Mouse (Mus musculus) C2C12 (cell line): ENCODE results near the gene Gnai2.

Source experiments
- CEBPB ChIP-seq: IDR thresholded peaks from one replicate; pipeline ENCODE4 v1.6.1; 2011; ENCODE audit warnings: low read depth, mild to moderate bottlenecking, control low read depth, moderate library complexity
- CTCF ChIP-seq: IDR thresholded peaks from one replicate; pipeline ENCODE4 v1.5.1; 2011; ENCODE audit not compliant: control insufficient read depth, insufficient read depth, insufficient read length
- FOSL1 ChIP-seq: IDR thresholded peaks from one replicate; pipeline ENCODE4 v1.8.0; 2011; ENCODE audit warnings: mild to moderate bottlenecking, low read length; ENCODE audit not compliant: poor library complexity, insufficient read depth, severe bottlenecking
- MAX ChIP-seq: IDR thresholded peaks from one replicate; pipeline ENCODE4 v1.6.1; 2011; ENCODE audit warnings: mild to moderate bottlenecking, control low read depth
- USF1 ChIP-seq: IDR thresholded peaks from one replicate; pipeline ENCODE4 v1.6.1; 2011; ENCODE audit warnings: low read depth, mild to moderate bottlenecking, control low read depth, moderate library complexity

GRCm38 (mm10) chr9:107662342-107662741 lies 27.2 kb upstream of the Gnai2 start:
- TF ChIP-seq CTCF (no peak), MAX (no peak), USF1 (no peak), CEBPB (no peak), FOSL1 (no peak)
